Mouse (Mus musculus): ENCODE data around the gene Elovl5. TPM values are rescaled to one million over a fixed set of nuclear protein-coding genes. Genes with fewer than 3 reads are reported as not detected.
"Not testable (repeated sequence)": the region's sequence is repeated elsewhere in the genome, so short reads cannot be mapped to it uniquely, and the experiment has no call there.

Elovl5 gene
- polyA plus RNA-seq, 1 experiment from 2014 or later, result 56.0 TPM

DNA sequence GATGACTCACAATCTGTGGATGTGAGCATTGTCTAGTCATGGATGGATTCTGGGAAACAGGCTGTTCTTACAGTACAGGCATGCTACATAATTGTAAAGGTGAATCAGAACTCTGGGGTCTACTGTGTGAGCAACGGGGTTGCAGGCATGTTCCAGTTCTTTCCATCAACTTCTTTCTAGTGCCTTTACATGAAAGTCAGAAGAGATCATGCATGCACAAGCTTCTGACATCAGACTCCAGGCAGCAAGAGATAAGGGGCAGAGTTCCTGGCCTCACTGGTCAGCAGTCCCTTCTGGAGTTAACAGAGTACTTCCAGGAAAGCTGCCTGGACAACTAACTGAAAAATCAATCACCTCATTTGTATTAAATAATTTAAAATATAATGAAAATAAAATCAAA lies 75.9 kb downstream of the Elovl5 start:
- Histone ChIP-seq H3K9ac (ENCODE audit: low read depth, low read length) (no peak overlapping the region), H3K36me3 (ENCODE audit: control insufficient read depth, insufficient read depth, low read length) (no peaks in the 10 kb centered on the region), H3K27me3 (replicated peaks; ENCODE audit: control insufficient read depth, insufficient read depth, low read length) (no peaks in the 10 kb centered on the region), H3K4me3 (ENCODE audit: low read depth, low read length) (no peak overlapping the region), H3K4me2 (no peak overlapping the region), H3K27ac (ENCODE audit: low read depth, low read length) (peak overlapping the region; percentile 73; the same call in 1 of the 2 replicates), H3K4me1 (replicated peaks; ENCODE audit: control insufficient read depth, insufficient read depth, low read length) (peaks cover 5% of the 10 kb centered on the region; the same call in 1 of the 2 replicates), H3K9me3 (ENCODE audit: control insufficient read depth, low read length) (no peaks in the 10 kb centered on the region)
- ATAC-seq (replicated peaks; ENCODE audit: low FRiP score), result peak; percentile 61
- WGBS, result 59% methylated on average over 1 of the region's 1 CpGs
- DNase-seq (ENCODE audit: low spot score), result no peak

GRCm38 (mm10) chr9:77993538-77994255 lies 76.5 kb downstream of the Elovl5 start:
- H3K36me3 ChIP-seq (ENCODE audit: control insufficient read depth, insufficient read depth, low read length); H3K4me2 ChIP-seq; H3K4me3 ChIP-seq (ENCODE audit: low read depth, low read length); DNase-seq (ENCODE audit: low spot score); H3K27me3 ChIP-seq (replicated peaks; ENCODE audit: control insufficient read depth, insufficient read depth, low read length); H3K9me3 ChIP-seq (ENCODE audit: control insufficient read depth, low read length); H3K9ac ChIP-seq (ENCODE audit: low read depth, low read length); H3K4me1 ChIP-seq (replicated peaks; ENCODE audit: control insufficient read depth, insufficient read depth, low read length): not testable (repeated sequence)
- peak; percentile 98 for ATAC-seq (replicated peaks; ENCODE audit: low FRiP score)
- WGBS, result 69% methylated on average over 2 of the region's 2 CpGs
- peak overlapping the region; percentile 73 for H3K27ac ChIP-seq (ENCODE audit: low read depth, low read length)

DNA sequence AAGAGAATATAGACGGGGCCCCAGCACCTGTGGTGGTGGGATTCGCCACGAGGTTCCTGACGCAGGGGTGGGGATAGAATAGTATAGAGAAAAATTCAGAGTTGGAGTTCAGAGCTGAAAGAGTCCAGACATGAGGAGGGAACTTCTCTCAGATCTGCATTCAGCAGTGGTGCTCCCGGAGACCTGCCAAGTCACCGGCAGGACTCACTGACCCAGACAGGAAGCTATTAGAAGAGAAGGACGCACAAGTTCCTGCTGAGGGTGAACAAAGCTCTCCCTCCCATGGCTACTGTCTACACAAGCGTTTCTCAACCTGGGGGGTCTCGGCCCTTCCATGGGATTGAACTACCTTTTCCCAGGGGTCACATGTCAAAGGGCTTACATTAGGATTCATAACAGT lies 78.1 kb downstream of the Elovl5 start:
- Histone ChIP-seq H3K4me1 (replicated peaks; ENCODE audit: control insufficient read depth, insufficient read depth, low read length) (peaks cover 5% of the 10 kb centered on the region; the same call in 1 of the 2 replicates), H3K4me3 (ENCODE audit: low read depth, low read length) (no peak overlapping the region), H3K27me3 (replicated peaks; ENCODE audit: control insufficient read depth, insufficient read depth, low read length) (no peaks in the 10 kb centered on the region), H3K9me3 (ENCODE audit: control insufficient read depth, low read length) (no peaks in the 10 kb centered on the region), H3K27ac (ENCODE audit: low read depth, low read length) (no peak overlapping the region), H3K4me2 (no peak overlapping the region), H3K9ac (ENCODE audit: low read depth, low read length) (no peak overlapping the region), H3K36me3 (ENCODE audit: control insufficient read depth, insufficient read depth, low read length) (no peaks in the 10 kb centered on the region)
- WGBS, result 71% methylated on average over 9 of the region's 9 CpGs
- ATAC-seq (replicated peaks; ENCODE audit: low FRiP score) (no peak), DNase-seq (ENCODE audit: low spot score) (no peak)

DNA sequence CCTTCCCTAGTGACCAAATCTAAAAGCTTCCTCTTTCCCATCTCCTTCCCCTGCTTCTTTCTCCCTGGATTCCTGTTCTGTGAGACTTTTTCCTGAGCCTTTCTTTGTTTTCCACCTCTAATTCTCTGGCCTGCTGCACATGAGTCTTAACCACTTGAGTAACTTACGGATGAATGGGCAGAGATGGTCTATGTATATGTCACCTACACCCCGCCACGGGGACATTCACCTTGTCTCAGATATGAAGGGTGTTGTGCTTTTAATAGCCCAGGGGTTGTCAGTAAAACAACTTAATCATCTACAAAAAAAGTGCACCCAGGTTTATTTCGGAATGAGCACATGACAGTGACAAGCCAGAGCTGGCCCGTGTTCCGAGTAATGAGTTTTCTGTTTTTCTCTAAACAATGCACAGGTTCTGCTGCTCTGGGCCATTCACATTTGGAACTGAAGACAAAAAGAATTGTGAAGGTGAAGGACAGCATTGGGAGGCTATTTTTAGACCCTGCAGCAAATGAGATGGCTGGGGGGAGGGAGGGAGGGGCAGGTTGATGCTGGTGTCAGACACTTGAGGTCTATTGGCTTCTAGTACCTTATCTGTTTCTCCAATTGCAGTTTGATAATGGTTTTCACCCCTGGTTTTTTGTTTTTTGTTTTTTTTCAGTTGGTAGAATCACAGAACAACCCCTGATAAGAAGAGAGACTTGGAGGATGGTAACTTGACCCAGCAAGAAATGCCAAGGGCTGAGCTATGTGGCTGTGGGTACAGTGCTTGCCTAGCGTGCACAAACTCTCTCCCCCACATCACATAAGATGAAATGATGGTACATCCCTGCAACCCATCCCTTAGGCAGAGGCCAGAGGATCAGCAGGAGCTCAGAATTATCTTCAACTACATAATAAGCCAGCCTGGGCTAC lies 83.7 kb downstream of the Elovl5 start:
- 86% methylated on average over 7 of the region's 7 CpGs for WGBS
- Histone ChIP-seq H3K4me1 (replicated peaks; ENCODE audit: control insufficient read depth, insufficient read depth, low read length) (no peaks in the 10 kb centered on the region), H3K9ac (ENCODE audit: low read depth, low read length) (no peak overlapping the region), H3K27ac (ENCODE audit: low read depth, low read length) (no peak overlapping the region), H3K27me3 (replicated peaks; ENCODE audit: control insufficient read depth, insufficient read depth, low read length) (no peaks in the 10 kb centered on the region), H3K9me3 (ENCODE audit: control insufficient read depth, low read length) (no peaks in the 10 kb centered on the region), H3K4me3 (ENCODE audit: low read depth, low read length) (no peak overlapping the region), H3K36me3 (ENCODE audit: control insufficient read depth, insufficient read depth, low read length) (no peaks in the 10 kb centered on the region), H3K4me2 (no peak overlapping the region)
- 0 out of 2 replicates have a peak, but pooled peaks have one; percentile 51 for ATAC-seq (replicated peaks; ENCODE audit: low FRiP score)
- no peak for DNase-seq (ENCODE audit: low spot score)

GRCm38 (mm10) chr9:78003278-78003677 lies 86.1 kb downstream of the Elovl5 start:
- H3K9ac ChIP-seq (ENCODE audit: low read depth, low read length), result no peak overlapping the region
- ATAC-seq (replicated peaks; ENCODE audit: low FRiP score) (no peak), DNase-seq (ENCODE audit: low spot score) (no peak)
- 0 out of 2 replicates have a peak, but pooled peaks cover 3% of the 10 kb centered on the region for H3K4me1 ChIP-seq (replicated peaks; ENCODE audit: control insufficient read depth, insufficient read depth, low read length)
- H3K36me3 ChIP-seq (ENCODE audit: control insufficient read depth, insufficient read depth, low read length), result no peaks in the 10 kb centered on the region
- no peaks in the 10 kb centered on the region for H3K9me3 ChIP-seq (ENCODE audit: control insufficient read depth, low read length)
- no peak overlapping the region for H3K27ac ChIP-seq (ENCODE audit: low read depth, low read length)
- 70% methylated on average over 2 of the region's 2 CpGs for WGBS
- no peak overlapping the region for H3K4me3 ChIP-seq (ENCODE audit: low read depth, low read length)
- no peak overlapping the region for H3K4me2 ChIP-seq
- no peaks in the 10 kb centered on the region for H3K27me3 ChIP-seq (replicated peaks; ENCODE audit: control insufficient read depth, insufficient read depth, low read length)

DNA sequence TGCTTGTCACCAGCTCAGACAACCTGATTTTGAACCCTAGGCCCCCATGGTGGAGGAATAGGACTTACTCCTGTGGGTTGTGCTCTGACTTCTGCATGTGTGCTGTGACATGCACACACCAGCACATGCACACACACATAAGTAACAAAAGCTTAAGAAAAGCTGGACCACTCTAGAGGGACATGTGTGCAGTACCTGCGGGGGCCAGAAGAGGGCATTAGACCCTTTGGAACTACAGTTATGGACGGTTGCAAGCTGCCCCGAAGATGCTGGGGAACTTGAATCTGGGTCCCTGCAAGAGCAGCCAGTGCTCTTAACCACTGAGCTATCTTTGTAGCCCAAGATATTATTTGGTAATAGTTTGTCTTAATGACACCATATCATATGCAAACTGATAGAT lies 88.3 kb downstream of the Elovl5 start:
- ATAC-seq (replicated peaks; ENCODE audit: low FRiP score), result peak; percentile 25; the same call in 1 of the 2 replicates
- WGBS, result 30% methylated on average over 3 of the region's 3 CpGs
- no peaks in the 10 kb centered on the region for H3K36me3 ChIP-seq (ENCODE audit: control insufficient read depth, insufficient read depth, low read length)
- 0 out of 2 replicates have a peak, but pooled peaks cover 2% of the 10 kb centered on the region for H3K27me3 ChIP-seq (replicated peaks; ENCODE audit: control insufficient read depth, insufficient read depth, low read length)
- no peak overlapping the region for H3K4me3 ChIP-seq (ENCODE audit: low read depth, low read length)
- no peak for DNase-seq (ENCODE audit: low spot score)
- H3K9me3 ChIP-seq (ENCODE audit: control insufficient read depth, low read length), result no peaks in the 10 kb centered on the region
- H3K4me2 ChIP-seq, result no peak overlapping the region
- H3K27ac ChIP-seq (ENCODE audit: low read depth, low read length), result no peak overlapping the region
- H3K4me1 ChIP-seq (replicated peaks; ENCODE audit: control insufficient read depth, insufficient read depth, low read length), result 0 out of 2 replicates have a peak, but pooled peaks cover 3% of the 10 kb centered on the region
- no peak overlapping the region for H3K9ac ChIP-seq (ENCODE audit: low read depth, low read length)

GRCm38 (mm10) chr9:78006209-78007001 lies 89.2 kb downstream of the Elovl5 start:
- Histone ChIP-seq H3K9me3 (ENCODE audit: control insufficient read depth, low read length) (no peaks in the 10 kb centered on the region), H3K36me3 (ENCODE audit: control insufficient read depth, insufficient read depth, low read length) (no peaks in the 10 kb centered on the region), H3K4me2 (no peak overlapping the region), H3K4me3 (ENCODE audit: low read depth, low read length) (no peak overlapping the region), H3K4me1 (replicated peaks; ENCODE audit: control insufficient read depth, insufficient read depth, low read length) (0 out of 2 replicates have a peak, but pooled peaks cover 3% of the 10 kb centered on the region), H3K27ac (ENCODE audit: low read depth, low read length) (no peak overlapping the region), H3K27me3 (replicated peaks; ENCODE audit: control insufficient read depth, insufficient read depth, low read length) (0 out of 2 replicates have a peak, but pooled peaks cover 2% of the 10 kb centered on the region), H3K9ac (ENCODE audit: low read depth, low read length) (no peak overlapping the region)
- 50% methylated on average over 19 of the region's 19 CpGs for WGBS
- ATAC-seq (replicated peaks; ENCODE audit: low FRiP score) (peak; percentile 70), DNase-seq (ENCODE audit: low spot score) (peak; percentile 53)

DNA sequence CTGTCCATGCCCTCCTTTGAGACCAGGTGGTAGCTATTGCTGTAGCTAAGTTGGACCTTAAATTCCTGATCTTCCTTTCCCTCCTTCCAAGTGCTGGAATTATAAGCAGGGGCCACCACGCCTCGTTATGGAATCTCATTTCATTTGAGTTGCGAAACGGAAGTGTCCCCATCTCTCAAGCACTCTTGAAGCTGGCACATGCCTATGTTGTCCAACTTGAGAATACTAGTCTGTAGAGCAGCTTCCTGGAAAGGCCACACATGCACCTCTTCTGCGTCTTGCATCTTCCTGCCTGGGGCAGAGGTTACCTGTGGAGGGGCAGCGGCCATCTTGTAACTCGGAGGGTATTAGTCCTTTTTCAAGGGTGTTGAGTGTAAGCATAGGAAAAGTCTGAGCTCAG lies 92.2 kb downstream of the Elovl5 start:
- H3K4me2 ChIP-seq, result no peak overlapping the region
- ATAC-seq (replicated peaks; ENCODE audit: low FRiP score) (no peak), DNase-seq (ENCODE audit: low spot score) (no peak)
- H3K9ac ChIP-seq (ENCODE audit: low read depth, low read length), result no peak overlapping the region
- H3K27me3 ChIP-seq (replicated peaks; ENCODE audit: control insufficient read depth, insufficient read depth, low read length), result 0 out of 2 replicates have a peak, but pooled peaks cover 2% of the 10 kb centered on the region
- no peaks in the 10 kb centered on the region for H3K36me3 ChIP-seq (ENCODE audit: control insufficient read depth, insufficient read depth, low read length)
- H3K9me3 ChIP-seq (ENCODE audit: control insufficient read depth, low read length), result no peaks in the 10 kb centered on the region
- H3K4me3 ChIP-seq (ENCODE audit: low read depth, low read length), result no peak overlapping the region
- 0 out of 2 replicates have a peak, but pooled peaks cover 3% of the 10 kb centered on the region for H3K4me1 ChIP-seq (replicated peaks; ENCODE audit: control insufficient read depth, insufficient read depth, low read length)
- WGBS, result 86% methylated on average over 7 of the region's 7 CpGs
- H3K27ac ChIP-seq (ENCODE audit: low read depth, low read length), result no peak overlapping the region
